ENCODE assay signal across 8 mouse cellular contexts in the genomic region with DNA sequence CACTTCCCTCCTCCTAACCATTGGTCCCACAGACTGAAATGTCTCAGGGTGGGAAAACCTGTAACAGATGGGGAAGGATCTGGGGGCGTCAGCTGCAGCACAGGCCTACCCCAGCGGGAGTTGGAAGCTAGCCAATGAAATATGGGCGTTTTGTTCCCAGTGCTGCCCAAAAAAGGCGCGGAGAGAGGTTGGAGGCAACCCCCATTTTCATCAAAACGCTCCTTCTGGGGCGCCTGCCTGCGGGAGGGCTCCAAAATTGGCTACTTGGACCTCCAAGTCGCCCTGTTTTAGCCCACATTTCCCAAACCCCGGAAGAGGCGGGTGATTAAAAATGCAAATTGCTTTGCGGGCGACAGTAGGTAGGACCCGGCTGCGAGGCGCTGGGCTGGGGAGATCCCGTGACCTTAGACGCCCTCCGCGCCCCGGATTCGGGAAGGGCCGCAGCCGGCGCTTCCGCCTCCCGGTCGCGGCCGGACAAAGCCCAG. TPM values are rescaled to one million over a fixed set of nuclear protein-coding genes. Genes with fewer than 3 reads are reported as not detected.
DNase-seq lines count a peak whose midpoint lies in the region; ATAC-seq lines count a peak whose summit lies in the region.

No protein-coding gene starts in this region.

- H3K9ac ChIP-seq in lung, embryonic 16.5 days (ENCODE audit: low read length), result peak overlapping the region; percentile 92
- H3K9ac ChIP-seq in midbrain, embryonic 16.5 days (ENCODE audit: low read depth, low read length), result peak overlapping the region; percentile 85

- under 1% methylated on average over 30 of the region's 30 CpGs for WGBS in lung, embryonic 16.5 days
- WGBS in midbrain, embryonic 16.5 days, result 0% methylated on average over 30 of the region's 30 CpGs

- peak; percentile 6; the same call in 1 of the 2 replicates for ATAC-seq in lung, embryonic 16.5 days (ENCODE audit: low read depth)
- ATAC-seq in midbrain, embryonic 16.5 days, result peak; percentile 9

- peak overlapping the region; percentile 94 for H3K4me3 ChIP-seq in lung, embryonic 16.5 days (ENCODE audit: low read length)
- peak overlapping the region; percentile 74 for H3K4me3 ChIP-seq in midbrain, embryonic 16.5 days (ENCODE audit: low read depth, low read length)

- peak overlapping the region; percentile 86 for H3K4me2 ChIP-seq in lung, embryonic 16.5 days (ENCODE audit: low read depth, low read length)
- H3K4me2 ChIP-seq in midbrain, embryonic 16.5 days (ENCODE audit: low read length), result peak overlapping the region; percentile 78

- no peak for DNase-seq in lung, postnatal 36 days
- peak; percentile 86 for DNase-seq in cerebellum, adult 9-10 months
- DNase-seq in frontal cortex, adult 2 months (ENCODE audit: extremely low spot score in 1 of 2, low spot score in 1 of 2), result peak; percentile 80 to 93
- DNase-seq in left cerebral cortex, postnatal 14 days (ENCODE audit: low spot score in 2 of 2), result peak; percentile 85 to 87
- DNase-seq in urinary bladder, adult 18-20 months (ENCODE audit: low spot score in 2 of 2), result no peak
- DNase-seq in Muller cell, postnatal 12 days (ENCODE audit: inconsistent ontology term), result no peak

- H3K36me3 ChIP-seq in lung, embryonic 16.5 days (ENCODE audit: control insufficient read depth, insufficient read depth, low read length), result peaks cover 3% of the 10 kb centered on the region
- no peaks in the 10 kb centered on the region for H3K36me3 ChIP-seq in midbrain, embryonic 16.5 days (ENCODE audit: control insufficient read depth, insufficient read depth, low read length)

- intact Hi-C loops in left cerebral cortex, postnatal 14 days (cut with DNase I), result loop anchor here (2.0 to 5.0 kb wide), 5 partner anchors 18 to 356 kb away; no protein-coding TSS in a partner anchor

- no peaks in the 10 kb centered on the region for H3K9me3 ChIP-seq in lung, embryonic 16.5 days (ENCODE audit: control insufficient read depth, low read length)
- no peaks in the 10 kb centered on the region for H3K9me3 ChIP-seq in midbrain, embryonic 16.5 days (replicated peaks; ENCODE audit: control insufficient read depth, low read length, poor library complexity, severe bottlenecking)

- no peaks in the 10 kb centered on the region for H3K27me3 ChIP-seq in lung, embryonic 16.5 days (ENCODE audit: control insufficient read depth, insufficient read depth, low read depth, low read length)
- no peaks in the 10 kb centered on the region for H3K27me3 ChIP-seq in midbrain, embryonic 16.5 days (ENCODE audit: control insufficient read depth, insufficient read depth, low read depth, low read length)

- H3K27ac ChIP-seq in lung, embryonic 16.5 days (ENCODE audit: low read length), result peak overlapping the region; percentile 100
- peak overlapping the region; percentile 91 for H3K27ac ChIP-seq in midbrain, embryonic 16.5 days (ENCODE audit: low read length)

- peaks cover 13% of the 10 kb centered on the region for H3K4me1 ChIP-seq in lung, embryonic 16.5 days (replicated peaks; ENCODE audit: control insufficient read depth, insufficient read depth, low read length)
- peaks cover 24% of the 10 kb centered on the region for H3K4me1 ChIP-seq in midbrain, embryonic 16.5 days (ENCODE audit: control insufficient read depth, insufficient read depth, low read length)

RNA-seq across cellular contexts. Expression of a gene that starts 1.8 kb away (rescaled TPM):
- polyA plus RNA-seq in lung, embryonic 16.5 days (2015; fragmentation: Nextera tagmentation; extraction: Ambion mirVana), result 79.3 and 80.3 TPM in 2 replicates
- polyA plus RNA-seq in frontal cortex, adult 2 months (2012; rRNA removed), result 50.5 and 60.8 TPM in 2 replicates
- total RNA-seq in left cerebral cortex, postnatal 14 days (2021), result 100 to 1,000 TPM in 1 of 2 experiments, 10 to 100 TPM in 1; 88.7 to 113 TPM
- polyA plus RNA-seq in midbrain, embryonic 16.5 days (2015; fragmentation: Nextera tagmentation; extraction: Ambion mirVana), result 28.7 and 32.9 TPM in 2 replicates

Comparison
In these comparisons a context has a peak if more than half of its experiments do, and no peak if none do; other contexts are left out.
1. DNase-seq: peak in cerebellum, adult 9-10 months (single experiment), frontal cortex, adult 2 months (2 of 2) and left cerebral cortex, postnatal 14 days (2 of 2); none in lung, postnatal 36 days (single experiment), urinary bladder, adult 18-20 months (0 of 2) and Muller cell, postnatal 12 days (single experiment).